Mouse (Mus musculus): ENCODE results near the gene Adgrg3. TPM values are rescaled to one million over a fixed set of nuclear protein-coding genes. Genes with fewer than 3 reads are reported as not detected.

The Adgrg3 gene
- total RNA-seq, 1 experiment, result 0.36 TPM

DNA sequence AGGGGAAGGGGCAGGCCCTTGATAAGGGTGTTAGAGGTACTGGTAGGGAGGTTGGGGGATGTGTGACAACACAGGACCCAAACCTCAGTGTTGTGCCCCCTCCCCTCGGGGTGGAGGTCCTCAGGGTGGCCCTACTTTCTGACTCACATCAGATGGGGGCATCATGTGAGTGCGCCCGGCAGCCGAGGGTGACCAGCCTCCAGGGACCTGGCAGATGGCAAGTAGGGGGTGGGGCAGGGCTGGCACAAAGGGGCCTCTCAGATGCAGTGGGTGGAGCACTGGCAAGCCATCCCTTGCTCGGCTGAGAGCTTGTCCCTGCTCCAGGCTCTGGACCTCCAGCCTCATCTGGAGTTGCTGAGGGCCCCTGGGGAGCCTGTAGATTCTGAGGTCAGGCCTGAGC is 30.8 kb upstream of the Adgrg3 start:
- DNase-seq (ENCODE audit: low read depth, low spot score), result no peak
- Histone ChIP-seq H3K4me1 (ENCODE audit: control insufficient read depth in 2 of 2, insufficient read depth in 2 of 2, low read length in 2 of 2, poor library complexity in 1 of 2) (peaks cover 2 to 24% of the 10 kb centered on the region in 2 experiments; a peak in 3 of 4 replicates), H3K27ac (ENCODE audit: insufficient read depth, low read depth, low read length, poor library complexity, severe bottlenecking) (no peak overlapping the region), H3K36me3 (ENCODE audit: control insufficient read depth, insufficient read depth, low read length, poor library complexity, severe bottlenecking) (no peaks in the 10 kb centered on the region), H3K4me3 (ENCODE audit: insufficient read depth in 1 of 2, low read depth in 1 of 2, low read length in 2 of 2, poor library complexity in 1 of 2, severe bottlenecking in 1 of 2) (no peak overlapping the region), H3K9ac (ENCODE audit: insufficient read depth, low read depth, low read length, poor library complexity, severe bottlenecking) (no peak overlapping the region), H3K9me3 (ENCODE audit: control insufficient read depth, insufficient read depth, low read depth, low read length) (no peaks in the 10 kb centered on the region)
- TF ChIP-seq ZNF384 (IDR thresholded peaks at IDR 0.05; ENCODE audit: low read depth, low read length), result no peak
- no peak for TF ChIP-seq HCFC1 (IDR thresholded peaks at IDR 0.05; ENCODE audit: borderline replicate concordance, insufficient read depth, low read length)
- TF ChIP-seq MAFK (IDR thresholded peaks at IDR 0.05; ENCODE audit: insufficient read depth, low read depth, low read length), result no peak
- no peak for TF ChIP-seq CHD2 (IDR thresholded peaks at IDR 0.05; ENCODE audit: low read depth, low read length)
- no peak for TF ChIP-seq ZC3H11A (IDR thresholded peaks at IDR 0.05; ENCODE audit: borderline replicate concordance, low read depth, low read length)
- in situ Hi-C loops (cut with MboI; ENCODE audit: low sequenced_read_pairs in 2 of 2, unreplicated experiment in 2 of 2), result no loop called here

DNA sequence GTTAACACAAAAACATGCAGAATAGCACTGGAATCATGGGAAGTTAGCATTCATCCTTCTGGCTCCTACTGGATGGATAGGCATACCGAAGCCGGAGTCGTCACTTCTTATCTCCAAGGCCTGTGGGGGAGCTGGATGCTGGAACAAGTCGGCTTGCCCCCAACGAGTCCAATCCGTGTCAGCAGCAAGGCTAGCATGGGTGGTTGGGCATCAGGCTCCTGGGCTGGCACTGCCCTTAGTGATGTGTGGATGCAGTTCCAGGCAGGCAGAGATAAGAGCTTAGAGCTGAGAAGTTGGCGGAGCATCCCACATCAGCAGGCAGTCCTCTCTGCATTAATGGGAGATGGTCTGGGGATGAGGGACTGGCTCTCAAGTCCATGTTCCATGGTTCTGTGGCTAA is 29.9 kb upstream of the Adgrg3 start:
- DNase-seq (ENCODE audit: low read depth, low spot score), result no peak
- Histone ChIP-seq H3K9me3 (ENCODE audit: control insufficient read depth, insufficient read depth, low read depth, low read length) (no peaks in the 10 kb centered on the region), H3K4me1 (ENCODE audit: control insufficient read depth in 2 of 2, insufficient read depth in 2 of 2, low read length in 2 of 2, poor library complexity in 1 of 2) (peaks cover 2 to 21% of the 10 kb centered on the region in 2 experiments; a peak in 3 of 4 replicates), H3K4me3 (ENCODE audit: insufficient read depth in 1 of 2, low read depth in 1 of 2, low read length in 2 of 2, poor library complexity in 1 of 2, severe bottlenecking in 1 of 2) (no peak overlapping the region), H3K27ac (ENCODE audit: insufficient read depth, low read depth, low read length, poor library complexity, severe bottlenecking) (no peak overlapping the region), H3K36me3 (ENCODE audit: control insufficient read depth, insufficient read depth, low read length, poor library complexity, severe bottlenecking) (no peaks in the 10 kb centered on the region), H3K9ac (ENCODE audit: insufficient read depth, low read depth, low read length, poor library complexity, severe bottlenecking) (no peak overlapping the region)
- TF ChIP-seq ZNF384 (IDR thresholded peaks at IDR 0.05; ENCODE audit: low read depth, low read length) (no peak), ZC3H11A (IDR thresholded peaks at IDR 0.05; ENCODE audit: borderline replicate concordance, low read depth, low read length) (no peak), HCFC1 (IDR thresholded peaks at IDR 0.05; ENCODE audit: borderline replicate concordance, insufficient read depth, low read length) (no peak), CHD2 (IDR thresholded peaks at IDR 0.05; ENCODE audit: low read depth, low read length) (no peak), MAFK (IDR thresholded peaks at IDR 0.05; ENCODE audit: insufficient read depth, low read depth, low read length) (no peak)
- in situ Hi-C loops (cut with MboI; ENCODE audit: low sequenced_read_pairs in 2 of 2, unreplicated experiment in 2 of 2), result no loop called here

DNA sequence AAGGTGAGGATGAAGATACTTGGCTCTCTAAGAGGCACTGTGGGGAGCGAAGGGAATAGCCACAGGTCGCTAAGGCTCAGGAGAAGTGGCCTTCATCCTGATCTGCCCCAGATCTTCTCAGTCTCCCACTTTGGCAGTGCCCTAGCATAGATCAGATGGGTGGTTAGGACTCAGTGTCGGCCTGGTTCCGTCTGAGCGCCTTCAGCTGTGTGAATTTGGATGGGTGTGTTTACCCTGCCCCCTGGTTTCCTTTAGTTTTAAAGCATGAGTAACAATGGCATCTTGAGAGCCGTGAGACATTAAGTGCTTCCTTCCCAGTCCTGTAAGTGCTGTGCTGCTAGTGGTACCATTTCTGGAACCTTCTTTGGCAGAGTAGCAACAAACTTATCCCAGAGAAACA is 28.9 kb upstream of the Adgrg3 start:
- Histone ChIP-seq H3K4me3 (ENCODE audit: insufficient read depth in 1 of 2, low read depth in 1 of 2, low read length in 2 of 2, poor library complexity in 1 of 2, severe bottlenecking in 1 of 2) (no peak overlapping the region), H3K9me3 (ENCODE audit: control insufficient read depth, insufficient read depth, low read depth, low read length) (no peaks in the 10 kb centered on the region), H3K27ac (ENCODE audit: insufficient read depth, low read depth, low read length, poor library complexity, severe bottlenecking) (no peak overlapping the region), H3K9ac (ENCODE audit: insufficient read depth, low read depth, low read length, poor library complexity, severe bottlenecking) (no peak overlapping the region), H3K36me3 (ENCODE audit: control insufficient read depth, insufficient read depth, low read length, poor library complexity, severe bottlenecking) (no peaks in the 10 kb centered on the region), H3K4me1 (ENCODE audit: control insufficient read depth in 2 of 2, insufficient read depth in 2 of 2, low read length in 2 of 2, poor library complexity in 1 of 2) (peaks cover 0 to 14% of the 10 kb centered on the region in 2 experiments; a peak in 2 of 4 replicates)
- in situ Hi-C loops (cut with MboI; ENCODE audit: low sequenced_read_pairs in 2 of 2, unreplicated experiment in 2 of 2), result no loop called here
- DNase-seq (ENCODE audit: low read depth, low spot score), result no peak
- no peak for TF ChIP-seq ZC3H11A (IDR thresholded peaks at IDR 0.05; ENCODE audit: borderline replicate concordance, low read depth, low read length)
- TF ChIP-seq ZNF384 (IDR thresholded peaks at IDR 0.05; ENCODE audit: low read depth, low read length), result no peak
- TF ChIP-seq CHD2 (IDR thresholded peaks at IDR 0.05; ENCODE audit: low read depth, low read length), result no peak

DNA sequence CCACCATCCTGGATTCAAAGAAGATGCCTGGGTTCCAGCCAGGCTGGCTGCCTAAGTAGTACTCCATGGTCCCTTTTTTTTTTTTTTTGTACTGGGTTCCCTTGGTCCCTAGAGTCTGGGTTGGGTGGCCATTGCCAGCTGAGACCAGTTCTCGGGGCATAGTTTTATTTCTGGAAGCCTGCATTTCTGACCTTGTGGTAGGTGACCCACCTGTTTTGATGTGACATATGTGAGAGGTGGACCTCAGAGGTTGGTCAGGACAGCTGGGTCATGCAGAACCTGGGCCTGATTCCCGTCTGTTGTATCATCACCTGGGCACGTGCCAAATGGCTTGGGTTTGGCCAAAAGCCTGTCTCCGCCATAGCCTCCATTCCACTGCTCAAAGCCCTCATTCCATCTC is 27.8 kb upstream of the Adgrg3 start:
- no peaks in the 10 kb centered on the region for H3K36me3 ChIP-seq (ENCODE audit: control insufficient read depth, insufficient read depth, low read length, poor library complexity, severe bottlenecking)
- no peaks in the 10 kb centered on the region for H3K9me3 ChIP-seq (ENCODE audit: control insufficient read depth, insufficient read depth, low read depth, low read length)
- TF ChIP-seq HCFC1 (IDR thresholded peaks at IDR 0.05; ENCODE audit: borderline replicate concordance, insufficient read depth, low read length) (no peak), MAFK (IDR thresholded peaks at IDR 0.05; ENCODE audit: insufficient read depth, low read depth, low read length) (no peak), ZC3H11A (IDR thresholded peaks at IDR 0.05; ENCODE audit: borderline replicate concordance, low read depth, low read length) (no peak), CHD2 (IDR thresholded peaks at IDR 0.05; ENCODE audit: low read depth, low read length) (no peak), ZNF384 (IDR thresholded peaks at IDR 0.05; ENCODE audit: low read depth, low read length) (no peak)
- in situ Hi-C loops (cut with MboI; ENCODE audit: low sequenced_read_pairs in 2 of 2, unreplicated experiment in 2 of 2), result no loop called here
- no peak overlapping the region for H3K27ac ChIP-seq (ENCODE audit: insufficient read depth, low read depth, low read length, poor library complexity, severe bottlenecking)
- H3K4me1 ChIP-seq (ENCODE audit: control insufficient read depth in 2 of 2, insufficient read depth in 2 of 2, low read length in 2 of 2, poor library complexity in 1 of 2), result peaks cover 0 to 5% of the 10 kb centered on the region in 2 experiments; a peak in 2 of 4 replicates
- DNase-seq (ENCODE audit: low read depth, low spot score), result no peak
- H3K9ac ChIP-seq (ENCODE audit: insufficient read depth, low read depth, low read length, poor library complexity, severe bottlenecking), result no peak overlapping the region
- H3K4me3 ChIP-seq (ENCODE audit: insufficient read depth in 1 of 2, low read depth in 1 of 2, low read length in 2 of 2, poor library complexity in 1 of 2, severe bottlenecking in 1 of 2), result no peak overlapping the region
